Mouse (Mus musculus) kidney, embryonic 16.5 days (tissue): ENCODE results near the gene Olfr194. TPM values are rescaled to one million over a fixed set of nuclear protein-coding genes. Genes with fewer than 3 reads are reported as not detected.
"Not testable (repeated sequence)": the region's sequence is repeated elsewhere in the genome, so short reads cannot be mapped to it uniquely, and the experiment has no call there.

ENCODE experiments used
- ATAC-seq: fragments of 200-750 bp; cut with Nextera tagmentation; 2 replicates; pipeline ENCODE4 v1.8.0; 2017; ENCODE audit warnings: moderate TSS enrichment; ENCODE audit not compliant: low FRiP score, low TSS enrichment
- H3K27ac ChIP-seq: fragments of 300-500 bp; sonication (generic); 2 replicates; pipeline ENCODE4 v1.5.1; 2014; ENCODE audit warnings: low read length
- H3K27me3 ChIP-seq: fragments of 300-500 bp; sonication (generic); 2 replicates; pipeline ENCODE4 v1.6.1; 2014; ENCODE audit warnings: low read length, control low read depth, mixed read lengths; ENCODE audit not compliant: insufficient read depth
- H3K36me3 ChIP-seq: fragments of 300-500 bp; sonication (generic); 2 replicates; pipeline ENCODE4 v1.6.1; 2014; ENCODE audit warnings: low read length, control low read depth, mixed read lengths; ENCODE audit not compliant: insufficient read depth
- H3K4me1 ChIP-seq: fragments of 300-500 bp; sonication (generic); 2 replicates; pipeline ENCODE4 v1.6.1; 2014; ENCODE audit warnings: low read length, control low read depth, mixed read lengths; ENCODE audit not compliant: insufficient read depth
- H3K4me2 ChIP-seq: fragments of 300-500 bp; sonication (generic); replicated peaks from 2 replicates; pipeline ENCODE4 v1.6.1; 2014; ENCODE audit warnings: low read depth, low read length
- H3K4me3 ChIP-seq: fragments of 300-500 bp; sonication (generic); 2 replicates; pipeline ENCODE4 v1.5.1; 2014; ENCODE audit warnings: mild to moderate bottlenecking, low read length
- H3K9ac ChIP-seq: fragments of 300-500 bp; sonication (generic); replicated peaks from 2 replicates; pipeline ENCODE4 v1.6.1; 2014; ENCODE audit warnings: low read length
- H3K9me3 ChIP-seq: fragments of 300-500 bp; sonication (generic); 2 replicates; pipeline ENCODE4 v1.6.1; 2016; ENCODE audit warnings: low read length, control low read depth
- WGBS: fragments of 180-500 bp; shearing (Covaris S2); extraction: QIAGEN DNeasy Blood & Tissue Kit; methylation state at CpG from one replicate; pipeline ENCODE4 v1.1.7; 2014; 5-methylcytosine and 5-hydroxymethylcytosine counted together
- polyA plus RNA-seq: library from polyadenylated mRNA; unstranded; fragments of >200 nt; fragmentation: Nextera tagmentation; extraction: Ambion mirVana; gene quantifications from 2 replicates; pipeline ENCODE4 v1.2.1, GENCODE M21; 2015

Gene Olfr194
- polyA plus RNA-seq = not detected in 2 replicates

- Histone ChIP-seq H3K9ac (no peak within 1 kb of the TSS), H3K4me2 (no peak within 1 kb of the TSS), H3K27ac (no peak within 1 kb of the TSS), H3K9me3 (0 out of 2 replicates have a peak, but pooled peaks cover 3% of the 10 kb centered on the region), H3K4me1 (no peaks in the 10 kb centered on the region), H3K27me3 (no peaks in the 10 kb centered on the region), H3K4me3 (no peak within 1 kb of the TSS), H3K36me3 (no peaks in the 10 kb centered on the region)
- no peak for ATAC-seq
These were observed at the start of gene Olfr194 for GRCm38 (mm10) chr16:59120969-59121368. Olfr194 (minus strand) TSS chr16:59121069.

DNA sequence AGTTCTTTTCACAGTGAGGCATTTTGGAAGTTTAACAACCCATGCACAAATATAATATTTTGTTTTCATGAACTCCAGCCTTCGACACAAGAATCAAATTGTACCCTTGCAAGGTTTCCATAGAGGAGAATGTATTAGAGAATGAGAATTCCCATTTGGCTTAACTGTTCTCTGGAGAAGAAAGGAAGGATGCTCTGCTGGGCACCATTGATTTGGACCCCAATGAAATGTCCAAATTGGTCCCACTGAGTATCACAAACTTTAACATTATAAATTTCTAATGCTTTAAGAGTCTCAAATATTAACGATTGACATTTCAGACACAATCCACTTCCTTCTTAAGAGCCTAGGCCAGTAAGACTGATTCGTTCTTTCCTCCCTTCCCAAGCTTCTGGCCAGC is 49.5 kb upstream of the Olfr194 start, which contains the start of gene Olfr196:
Olfr196 (minus strand) TSS at position 101 of the 400 bp plus-strand sequence.
- no peaks in the 10 kb centered on the region for H3K27me3 ChIP-seq
- no peak within 1 kb of the TSS for H3K4me3 ChIP-seq
- H3K36me3 ChIP-seq = no peaks in the 10 kb centered on the region
- no peak within 1 kb of the TSS for H3K27ac ChIP-seq
- H3K4me2 ChIP-seq = no peak within 1 kb of the TSS
- 76% methylated on average over 3 of the region's 3 CpGs for WGBS
- ATAC-seq = no peak
- H3K4me1 ChIP-seq = no peaks in the 10 kb centered on the region
- H3K9me3 ChIP-seq = no peaks in the 10 kb centered on the region
- no peak within 1 kb of the TSS for H3K9ac ChIP-seq

DNA sequence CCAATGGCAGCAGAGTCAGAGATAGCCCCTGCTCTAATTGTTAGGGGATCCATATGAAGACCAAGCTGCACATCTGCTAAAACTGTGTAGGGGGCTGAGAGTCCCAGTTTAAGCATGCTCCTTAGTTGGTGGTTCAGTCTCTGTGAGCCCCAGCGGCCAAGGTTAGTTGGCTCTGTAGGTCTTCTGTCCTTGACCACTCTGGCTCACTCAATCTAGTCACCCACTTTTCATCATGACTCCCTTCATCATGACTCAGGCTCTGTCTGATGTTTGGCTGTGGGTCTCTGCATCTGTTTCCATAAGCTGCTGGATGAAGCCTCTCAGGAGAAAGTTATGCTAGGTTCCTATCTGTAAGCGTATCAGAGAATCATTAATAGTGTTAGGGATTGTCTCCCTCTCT is 31.1 kb upstream of the Olfr194 start:
- Histone ChIP-seq H3K4me1 (no peaks in the 10 kb centered on the region), H3K4me3 (no peak overlapping the region), H3K27me3 (no peaks in the 10 kb centered on the region), H3K9me3 (no peaks in the 10 kb centered on the region), H3K36me3 (no peaks in the 10 kb centered on the region), H3K4me2 (no peak overlapping the region), H3K27ac (no peak overlapping the region), H3K9ac (no peak overlapping the region)
- WGBS = 83% methylated on average over 2 of the region's 2 CpGs
- ATAC-seq = no peak

DNA sequence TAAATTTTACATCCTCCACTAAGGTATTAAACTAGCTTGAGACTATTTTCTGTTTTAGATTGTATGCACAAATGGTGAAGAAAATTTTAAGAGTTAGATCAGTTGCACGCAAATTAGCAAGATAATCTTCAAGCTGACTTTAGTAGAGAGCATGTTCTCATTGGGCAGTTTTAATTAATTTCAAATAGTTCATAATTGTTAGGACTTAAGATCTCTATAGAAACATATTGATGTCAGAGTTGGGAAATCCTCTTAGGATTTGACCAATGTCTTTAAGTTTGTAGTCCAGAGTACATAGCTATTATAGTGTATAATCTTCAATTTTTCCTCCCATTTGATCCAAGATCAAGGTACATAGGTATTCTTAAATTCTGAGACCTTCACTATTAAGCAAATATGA is 25.9 kb upstream of the Olfr194 start, which contains the start of gene Olfr195:
Olfr195 (plus strand) TSS at position 301 of the 400 bp plus-strand sequence.
- Histone ChIP-seq H3K27me3 (no peaks in the 10 kb centered on the region), H3K4me3 (no peak within 1 kb of the TSS), H3K4me1 (no peaks in the 10 kb centered on the region), H3K4me2 (no peak within 1 kb of the TSS), H3K9ac (no peak within 1 kb of the TSS), H3K36me3 (no peaks in the 10 kb centered on the region), H3K27ac (no peak within 1 kb of the TSS), H3K9me3 (no peaks in the 10 kb centered on the region)
- 93% methylated on average over 1 of the region's 1 CpGs for WGBS
- no peak for ATAC-seq

- no peak for ATAC-seq
- H3K9ac ChIP-seq = no peak overlapping the region
- no peaks in the 10 kb centered on the region for H3K9me3 ChIP-seq
- H3K4me1 ChIP-seq = no peaks in the 10 kb centered on the region
- H3K4me2 ChIP-seq = no peak overlapping the region
- H3K4me3 ChIP-seq = no peak overlapping the region
- no peaks in the 10 kb centered on the region for H3K27me3 ChIP-seq
- no peaks in the 10 kb centered on the region for H3K36me3 ChIP-seq
- H3K27ac ChIP-seq = no peak overlapping the region
These were observed 20.2 kb upstream of the Olfr194 start for GRCm38 (mm10) chr16:59141105-59141504.

DNA sequence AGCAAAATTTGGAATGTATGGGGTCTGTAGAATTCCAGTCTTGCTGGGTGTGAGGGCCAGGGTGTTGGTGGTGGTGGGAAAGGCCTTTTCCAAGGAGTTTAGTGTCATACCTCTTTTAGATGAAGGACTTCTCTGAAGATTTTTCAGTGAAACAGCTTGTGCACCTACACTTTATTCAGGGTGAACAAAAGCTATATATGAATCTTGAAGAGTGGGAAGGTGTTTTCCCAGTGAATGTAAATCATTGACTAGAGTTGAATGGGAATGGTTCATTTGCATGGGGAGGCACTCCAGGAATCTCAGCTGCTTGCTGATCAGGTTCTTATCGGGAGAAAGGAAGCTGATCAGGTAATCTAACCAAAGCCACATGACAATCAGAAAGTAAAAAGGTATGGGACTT is 9.9 kb upstream of the Olfr194 start:
- no peak for ATAC-seq
- 78% methylated on average over 1 of the region's 1 CpGs for WGBS
- H3K4me1 ChIP-seq = no peaks in the 10 kb centered on the region
- peaks cover 3% of the 10 kb centered on the region; the same call in 1 of the 2 replicates for H3K9me3 ChIP-seq
- no peak overlapping the region for H3K4me3 ChIP-seq
- no peaks in the 10 kb centered on the region for H3K27me3 ChIP-seq
- H3K27ac ChIP-seq = no peak overlapping the region
- H3K9ac ChIP-seq = no peak overlapping the region
- no peaks in the 10 kb centered on the region for H3K36me3 ChIP-seq
- H3K4me2 ChIP-seq = no peak overlapping the region

- H3K27me3 ChIP-seq = no peaks in the 10 kb centered on the region
- no peaks in the 10 kb centered on the region for H3K4me1 ChIP-seq
- H3K27ac ChIP-seq = no peak within 1 kb of the TSS
- WGBS = 91% methylated on average over 1 of the region's 1 CpGs
- 0 out of 2 replicates have a peak, but pooled peaks cover 2% of the 10 kb centered on the region for H3K9me3 ChIP-seq
- no peaks in the 10 kb centered on the region for H3K36me3 ChIP-seq
- H3K4me3 ChIP-seq = no peak within 1 kb of the TSS
- ATAC-seq = no peak
- no peak within 1 kb of the TSS for H3K9ac ChIP-seq
- no peak within 1 kb of the TSS for H3K4me2 ChIP-seq
These were observed 9.1 kb downstream of the Olfr194 start, which contains the start of gene Olfr193 for GRCm38 (mm10) chr16:59111781-59112180. Olfr193 (minus strand) TSS chr16:59111881.

DNA sequence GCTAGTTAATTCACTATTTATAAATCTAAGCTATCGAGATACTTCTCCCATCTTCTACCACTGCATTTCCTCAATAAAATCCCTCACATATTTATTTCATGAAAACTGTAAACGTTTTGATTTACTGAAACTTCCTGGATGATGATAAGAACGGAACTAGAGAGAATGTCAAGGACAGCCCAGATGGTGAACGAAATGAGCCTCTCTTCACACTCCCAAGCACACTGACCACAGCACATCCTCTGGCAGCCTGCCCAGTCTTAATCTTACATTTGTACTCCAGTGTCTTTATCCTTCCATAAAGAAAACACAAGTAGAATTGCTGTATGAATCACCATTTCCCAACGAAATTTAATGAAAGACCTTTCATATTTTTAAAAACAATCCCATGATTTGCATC is 12.3 kb downstream of the Olfr194 start:
- H3K27ac ChIP-seq, H3K4me1 ChIP-seq, H3K9ac ChIP-seq, H3K27me3 ChIP-seq, H3K4me2 ChIP-seq, ATAC-seq, H3K36me3 ChIP-seq, H3K9me3 ChIP-seq, H3K4me3 ChIP-seq: not testable (repeated sequence)
- 56% methylated on average over 5 of the region's 5 CpGs for WGBS

- H3K9me3 ChIP-seq = no peaks in the 10 kb centered on the region
- no peak for ATAC-seq
These were observed 15.6 kb downstream of the Olfr194 start for GRCm38 (mm10) chr16:59105312-59105711.

GRCm38 (mm10) chr16:59089722-59090121 is 31.1 kb downstream of the Olfr194 start, which contains the start of gene Olfr191:
Olfr191 (minus strand) TSS chr16:59089822.
- H3K9me3 ChIP-seq, H3K4me1 ChIP-seq, H3K27ac ChIP-seq, H3K9ac ChIP-seq, H3K4me3 ChIP-seq, H3K36me3 ChIP-seq, H3K27me3 ChIP-seq, ATAC-seq, H3K4me2 ChIP-seq: not testable (repeated sequence)
- 55% methylated on average over 1 of the region's 1 CpGs for WGBS

More at GRCm38 (mm10) chr16:59105312-59105711, 15.6 kb downstream of the Olfr194 start:
- H3K27ac ChIP-seq = no peak overlapping the region
- H3K36me3 ChIP-seq = no peaks in the 10 kb centered on the region
- H3K4me1 ChIP-seq = no peaks in the 10 kb centered on the region
- H3K9ac ChIP-seq = no peak overlapping the region
- no peak overlapping the region for H3K4me2 ChIP-seq
- 82% methylated on average over 2 of the region's 2 CpGs for WGBS
- no peak overlapping the region for H3K4me3 ChIP-seq
- H3K27me3 ChIP-seq = no peaks in the 10 kb centered on the region
